Mouse (Mus musculus) hindbrain, embryonic 12.5 days (tissue): ENCODE results near the gene Zfp719. TPM values are rescaled to one million over a fixed set of nuclear protein-coding genes. Genes with fewer than 3 reads are reported as not detected.

Experiments
- ATAC-seq: fragments of 200-750 bp; cut with Nextera tagmentation; 2 replicates; pipeline ENCODE4 v1.8.0; 2017; ENCODE audit warnings: moderate TSS enrichment; ENCODE audit not compliant: low FRiP score
- H3K27ac ChIP-seq: fragments of 300-500 bp; sonication (generic); 2 replicates; pipeline ENCODE4 v1.5.1; 2016; ENCODE audit warnings: mild to moderate bottlenecking
- H3K27me3 ChIP-seq: fragments of 300-500 bp; sonication (generic); 2 replicates; pipeline ENCODE4 v1.6.1; 2016; ENCODE audit warnings: mild to moderate bottlenecking
- H3K36me3 ChIP-seq: fragments of 300-500 bp; sonication (generic); 2 replicates; pipeline ENCODE4 v1.6.1; 2016; ENCODE audit warnings: mild to moderate bottlenecking
- H3K4me1 ChIP-seq: fragments of 300-500 bp; sonication (generic); 2 replicates; pipeline ENCODE4 v1.6.1; 2016
- H3K4me2 ChIP-seq: fragments of 300-500 bp; sonication (generic); replicated peaks from 2 replicates; pipeline ENCODE4 v1.6.1; 2016; ENCODE audit warnings: mild to moderate bottlenecking
- H3K4me3 ChIP-seq: fragments of 300-500 bp; sonication (generic); 2 replicates; pipeline ENCODE4 v1.5.1; 2016; ENCODE audit warnings: mild to moderate bottlenecking
- H3K9ac ChIP-seq: fragments of 300-500 bp; sonication (generic); 2 replicates; pipeline ENCODE4 v1.6.1; 2016; ENCODE audit warnings: mild to moderate bottlenecking, moderate library complexity
- H3K9me3 ChIP-seq: fragments of 300-500 bp; sonication (generic); replicated peaks from 2 replicates; pipeline ENCODE4 v1.6.1; 2016; ENCODE audit warnings: mild to moderate bottlenecking
- WGBS: fragments of 180-500 bp; shearing (Covaris S2); methylation state at CpG from one replicate; pipeline ENCODE4 v1.1.7; 2016; 5-methylcytosine and 5-hydroxymethylcytosine counted together
- polyA plus RNA-seq: library from polyadenylated mRNA; unstranded; fragments of >200 nt; fragmentation: Nextera tagmentation; extraction: Ambion mirVana; gene quantifications from 2 replicates; pipeline ENCODE4 v1.2.1, GENCODE M21; 2016

Gene Zfp719
- 17.2 and 17.6 TPM in 2 replicates for polyA plus RNA-seq

DNA sequence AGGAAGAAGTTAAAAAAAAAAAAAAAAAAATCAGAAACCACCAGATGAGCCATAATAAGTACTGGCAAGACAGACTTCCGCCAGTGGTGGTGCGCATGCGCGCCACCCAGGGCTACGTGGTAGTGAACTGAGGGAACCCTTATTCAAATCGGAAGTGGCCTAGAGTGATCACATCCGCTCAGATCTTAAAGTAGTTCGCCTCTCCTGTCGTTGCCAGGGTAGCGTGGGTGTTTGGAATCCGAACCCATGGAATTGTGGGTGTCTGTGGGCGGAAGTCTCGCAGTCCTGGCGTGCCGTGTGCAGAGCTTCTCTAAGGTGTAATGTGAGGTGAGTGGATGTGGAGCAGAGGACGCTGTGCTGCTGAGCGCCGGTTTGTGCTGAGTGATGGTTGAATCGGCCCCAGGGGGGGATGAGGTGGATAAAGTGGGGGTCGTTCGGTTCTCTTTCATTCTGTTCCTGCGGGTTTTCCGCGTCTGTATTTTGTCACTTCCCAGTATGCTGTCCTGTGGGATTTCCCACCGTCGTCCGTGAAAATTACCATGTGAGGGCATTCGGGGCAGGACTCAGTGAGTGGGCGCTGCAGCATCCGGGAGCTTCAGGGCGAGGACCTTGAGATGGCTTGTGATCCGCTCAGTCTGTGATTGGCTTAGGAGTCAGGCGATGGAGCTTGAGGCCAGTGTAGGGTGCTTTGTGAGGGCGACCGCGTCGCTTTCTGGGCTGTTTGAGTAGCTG is at the start of gene Zfp719:
TSS of gene Zfp719 (plus strand) at position 171 of the 732 bp plus-strand sequence.
- H3K4me2 ChIP-seq, result peak within 1 kb of the TSS; percentile 76
- ATAC-seq, result peak; percentile 97
- no peaks in the 10 kb centered on the region for H3K9me3 ChIP-seq
- peak within 1 kb of the TSS; percentile 60 for H3K4me3 ChIP-seq
- H3K4me1 ChIP-seq, result peaks cover 22% of the 10 kb centered on the region
- H3K9ac ChIP-seq, result peak within 1 kb of the TSS; percentile 81
- peaks cover 16% of the 10 kb centered on the region for H3K36me3 ChIP-seq
- no peaks in the 10 kb centered on the region for H3K27me3 ChIP-seq
- H3K27ac ChIP-seq, result peak within 1 kb of the TSS; percentile 88
- WGBS, result under 1% methylated on average over 37 of the region's 37 CpGs

DNA sequence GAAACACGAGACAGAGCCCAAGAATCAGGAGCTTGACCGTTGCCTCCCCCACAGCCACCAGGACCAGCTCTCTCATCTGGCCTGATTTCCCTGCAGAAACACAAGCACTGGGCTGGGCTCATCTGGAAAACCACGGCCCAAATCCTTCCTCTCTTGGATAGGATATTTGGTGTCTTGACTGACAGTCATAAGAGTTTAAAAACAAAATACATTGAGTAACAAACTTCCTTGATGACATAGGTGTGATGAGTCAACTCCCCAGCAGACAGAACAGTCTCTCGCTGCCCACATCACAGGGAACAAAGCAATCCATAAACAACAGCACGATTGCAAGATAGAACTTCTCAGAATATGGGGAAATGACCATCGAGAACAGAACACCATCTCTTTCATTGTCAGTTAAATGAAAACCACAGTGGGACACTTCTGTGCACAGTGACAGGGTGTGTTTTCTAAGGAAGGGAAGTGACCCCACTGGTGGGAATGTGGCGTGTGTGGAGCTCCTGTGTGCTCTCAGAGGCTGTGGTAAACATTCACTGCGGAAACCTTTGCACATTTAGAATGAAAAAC is 49.1 kb upstream of the Zfp719 start:
- no peaks in the 10 kb centered on the region for H3K9me3 ChIP-seq
- no peak overlapping the region for H3K9ac ChIP-seq
- no peaks in the 10 kb centered on the region for H3K27me3 ChIP-seq
- no peak overlapping the region for H3K27ac ChIP-seq
- no peak overlapping the region for H3K4me3 ChIP-seq
- WGBS, result 67% methylated on average over 8 of the region's 8 CpGs
- no peaks in the 10 kb centered on the region for H3K36me3 ChIP-seq
- no peak for ATAC-seq
- H3K4me1 ChIP-seq, result no peaks in the 10 kb centered on the region
- H3K4me2 ChIP-seq, result no peak overlapping the region

DNA sequence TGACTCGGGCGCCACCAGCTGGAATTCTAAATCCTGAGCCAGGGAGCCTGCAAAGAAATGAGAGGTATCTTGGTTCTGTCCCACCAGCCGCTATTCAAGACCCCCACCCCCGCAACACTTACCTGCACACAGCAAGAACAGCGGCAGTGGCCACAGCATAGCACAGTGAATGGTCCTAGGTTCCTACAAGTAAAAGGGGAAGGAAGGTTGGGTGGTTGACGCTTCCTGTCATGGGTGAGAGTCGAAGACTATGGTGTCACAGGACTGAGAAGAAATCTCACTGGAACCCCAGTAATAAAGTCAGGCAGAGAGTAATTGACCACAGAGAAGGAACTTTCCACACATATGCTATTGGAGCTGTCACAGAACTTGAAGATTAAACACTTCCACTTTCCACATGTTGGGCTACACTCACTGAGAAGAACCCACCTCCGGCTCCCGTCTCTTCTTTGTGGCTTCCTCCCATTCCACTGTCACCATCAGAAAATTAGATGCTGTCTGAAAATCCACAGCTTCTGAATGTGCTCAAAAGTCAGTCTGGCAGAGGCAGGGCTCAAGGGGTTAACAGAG is 46.4 kb upstream of the Zfp719 start:
- no peak overlapping the region for H3K9ac ChIP-seq
- no peaks in the 10 kb centered on the region for H3K36me3 ChIP-seq
- H3K9me3 ChIP-seq, result no peaks in the 10 kb centered on the region
- no peaks in the 10 kb centered on the region for H3K4me1 ChIP-seq
- WGBS, result 87% methylated on average over 9 of the region's 9 CpGs
- H3K4me3 ChIP-seq, result no peak overlapping the region
- ATAC-seq, result no peak
- no peak overlapping the region for H3K4me2 ChIP-seq
- H3K27ac ChIP-seq, result no peak overlapping the region
- no peaks in the 10 kb centered on the region for H3K27me3 ChIP-seq

DNA sequence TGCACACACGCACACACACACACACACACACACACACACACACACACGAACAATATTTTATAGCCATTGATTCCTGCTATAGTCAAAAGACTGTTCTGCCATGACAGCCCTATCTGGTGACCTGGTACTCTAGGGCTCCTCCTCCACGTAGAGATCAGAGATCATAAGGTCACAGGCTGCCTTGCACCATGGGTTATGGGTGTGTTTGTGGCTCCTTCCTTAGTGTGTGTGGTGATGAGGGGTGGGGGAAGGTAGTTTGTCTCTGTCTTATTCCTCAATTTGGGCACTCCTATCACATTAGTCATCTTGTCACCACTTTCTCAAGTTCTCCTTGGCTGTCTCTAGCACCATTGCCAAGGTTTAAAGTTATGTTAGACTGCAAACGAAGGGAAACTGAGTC is 40.9 kb upstream of the Zfp719 start:
- H3K4me2 ChIP-seq, result no peak overlapping the region
- no peak overlapping the region for H3K27ac ChIP-seq
- H3K9me3 ChIP-seq, result no peaks in the 10 kb centered on the region
- 71% methylated on average over 4 of the region's 4 CpGs for WGBS
- H3K4me1 ChIP-seq, result no peaks in the 10 kb centered on the region
- H3K4me3 ChIP-seq, result no peak overlapping the region
- H3K36me3 ChIP-seq, result no peaks in the 10 kb centered on the region
- no peaks in the 10 kb centered on the region for H3K27me3 ChIP-seq
- H3K9ac ChIP-seq, result no peak overlapping the region
- no peak for ATAC-seq

DNA sequence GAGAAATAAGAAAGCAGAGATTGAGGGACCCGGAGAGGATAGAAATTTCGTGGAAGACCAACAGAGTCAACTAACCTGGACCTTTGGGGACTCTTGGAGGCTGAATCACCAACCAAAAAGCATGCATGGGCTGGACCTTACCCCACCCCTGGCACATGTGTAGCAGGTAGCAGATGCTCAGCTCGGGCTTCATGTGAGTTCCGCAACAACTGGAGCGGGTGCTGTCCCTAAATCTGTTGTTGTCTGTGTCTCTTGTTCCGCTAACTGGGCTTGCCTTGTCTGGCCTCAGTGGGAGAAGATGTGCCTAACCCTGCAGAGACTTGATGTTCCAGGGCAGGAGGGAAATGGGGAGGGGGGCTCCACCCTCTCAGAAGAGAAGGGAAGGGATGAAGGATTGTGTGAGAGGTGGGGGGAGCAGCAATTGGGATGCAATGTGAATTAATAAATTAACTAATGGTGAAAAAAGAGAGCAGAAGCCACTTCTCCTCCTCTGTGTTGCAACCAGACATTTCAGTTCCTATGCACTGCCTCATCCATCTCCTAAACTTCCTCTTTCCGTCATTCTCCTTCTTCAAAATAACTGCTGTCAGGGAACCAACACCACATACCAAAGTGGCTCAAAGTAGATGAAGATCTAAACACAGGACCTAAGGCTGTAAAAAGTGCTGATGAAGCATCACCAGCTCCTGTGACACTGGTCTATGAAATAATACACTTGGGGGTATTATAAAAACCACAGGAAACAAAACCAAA is 35.0 kb upstream of the Zfp719 start, which contains the start of gene Cd33:
TSS of gene Cd33 (minus strand) at position 204 of the 753 bp plus-strand sequence.
- 85% methylated on average over 7 of the region's 7 CpGs for WGBS
- H3K9me3 ChIP-seq, result no peaks in the 10 kb centered on the region
- no peaks in the 10 kb centered on the region for H3K27me3 ChIP-seq
- H3K4me2 ChIP-seq, result no peak within 1 kb of the TSS
- no peaks in the 10 kb centered on the region for H3K36me3 ChIP-seq
- H3K4me1 ChIP-seq, result no peaks in the 10 kb centered on the region
- H3K4me3 ChIP-seq, result no peak within 1 kb of the TSS
- H3K9ac ChIP-seq, result no peak within 1 kb of the TSS
- ATAC-seq, result no peak
- no peak within 1 kb of the TSS for H3K27ac ChIP-seq

DNA sequence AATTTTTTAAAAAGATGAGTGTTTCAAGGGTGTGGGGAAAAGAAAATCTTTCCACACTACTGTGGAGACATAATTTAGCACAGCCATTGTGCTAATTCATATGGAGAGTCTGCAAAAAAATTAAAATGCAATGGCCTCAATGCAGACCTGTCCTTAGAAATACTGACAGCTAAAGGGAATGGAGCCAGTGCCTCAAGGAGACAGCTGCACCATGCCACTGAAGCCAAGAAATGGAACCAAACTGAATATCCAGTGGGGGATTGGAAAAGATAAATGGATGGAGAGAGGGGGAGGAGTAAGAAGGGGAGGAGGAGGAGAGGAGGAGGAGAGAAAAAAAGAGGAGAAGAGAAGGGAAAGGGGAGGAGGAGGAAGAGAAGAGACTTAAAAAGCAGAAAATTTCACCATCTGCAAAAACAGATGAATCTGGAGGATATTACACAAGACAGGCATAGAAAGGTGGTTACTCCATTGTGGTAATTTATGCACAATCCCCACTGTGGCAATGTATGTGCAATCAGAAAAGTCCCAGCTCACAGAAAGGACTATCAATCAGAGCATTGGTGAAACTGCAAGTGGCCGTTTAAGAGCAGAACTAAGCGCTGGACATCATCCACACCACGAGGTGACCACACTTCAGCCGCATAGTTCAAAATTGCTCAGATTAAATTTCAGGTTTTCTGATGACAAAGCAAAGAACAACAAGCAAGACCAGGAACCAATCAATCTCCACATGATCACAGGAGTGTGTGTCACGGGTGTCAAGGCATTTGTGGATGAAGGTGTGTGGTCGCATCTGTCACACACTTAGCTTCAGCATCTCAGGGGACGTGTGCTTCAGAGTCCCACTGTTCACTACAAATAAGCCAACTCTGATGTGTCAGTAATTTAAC is 33.5 kb upstream of the Zfp719 start:
- no peak for ATAC-seq
- no peaks in the 10 kb centered on the region for H3K4me1 ChIP-seq
- WGBS, result 61% methylated on average over 7 of the region's 7 CpGs
- H3K9ac ChIP-seq, result no peak overlapping the region
- H3K27ac ChIP-seq, result no peak overlapping the region
- no peaks in the 10 kb centered on the region for H3K27me3 ChIP-seq
- H3K9me3 ChIP-seq, result no peaks in the 10 kb centered on the region
- no peak overlapping the region for H3K4me3 ChIP-seq
- H3K36me3 ChIP-seq, result no peaks in the 10 kb centered on the region
- H3K4me2 ChIP-seq, result no peak overlapping the region

DNA sequence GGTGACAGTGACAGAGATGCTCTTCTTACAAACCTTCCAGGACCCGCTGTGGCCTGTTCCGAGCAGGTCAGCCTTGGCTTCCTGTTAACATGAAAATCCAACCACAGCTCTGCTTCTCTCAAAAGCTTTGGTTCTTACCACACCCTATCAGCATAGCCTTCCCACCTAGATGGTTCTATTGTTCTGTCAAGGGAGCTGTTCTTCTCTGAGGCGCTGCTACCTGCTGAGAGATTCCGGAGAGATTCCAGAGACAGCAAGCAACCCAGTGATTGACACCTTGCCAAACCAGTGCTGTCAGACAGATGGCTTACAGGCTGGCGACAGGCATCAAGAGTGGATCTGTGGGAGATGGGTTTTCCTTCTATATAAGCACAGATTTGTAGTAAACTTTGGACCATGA is 31.7 kb upstream of the Zfp719 start:
- Histone ChIP-seq H3K4me3 (no peak overlapping the region), H3K4me1 (no peaks in the 10 kb centered on the region), H3K27me3 (no peaks in the 10 kb centered on the region), H3K36me3 (no peaks in the 10 kb centered on the region), H3K27ac (no peak overlapping the region), H3K4me2 (no peak overlapping the region), H3K9me3 (no peaks in the 10 kb centered on the region), H3K9ac (no peak overlapping the region)
- no peak for ATAC-seq
- WGBS, result 39% methylated on average over 5 of the region's 5 CpGs

DNA sequence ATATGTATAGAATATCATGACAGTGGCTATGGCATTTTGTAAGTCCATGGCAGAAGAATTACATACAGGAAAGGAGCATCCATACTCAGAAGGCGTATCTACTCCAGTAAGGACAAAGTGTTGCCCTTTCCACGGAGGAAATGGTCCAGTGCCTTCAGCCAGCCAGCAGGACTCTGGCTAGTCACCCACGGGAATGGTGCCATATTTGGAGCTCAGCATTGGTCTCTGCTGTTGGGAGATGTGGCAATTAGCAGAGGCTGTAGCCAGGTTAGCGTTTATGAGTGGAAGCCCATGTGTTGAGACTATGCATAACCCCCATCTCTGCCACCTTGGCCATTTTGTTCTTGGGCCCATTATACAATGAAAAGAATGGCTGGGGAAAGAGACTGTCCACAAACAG is 31.2 kb upstream of the Zfp719 start:
- Histone ChIP-seq H3K36me3 (no peaks in the 10 kb centered on the region), H3K9ac (no peak overlapping the region), H3K4me3 (no peak overlapping the region), H3K4me2 (no peak overlapping the region), H3K9me3 (no peaks in the 10 kb centered on the region), H3K27ac (no peak overlapping the region), H3K27me3 (no peaks in the 10 kb centered on the region), H3K4me1 (no peaks in the 10 kb centered on the region)
- 75% methylated on average over 4 of the region's 4 CpGs for WGBS
- no peak for ATAC-seq

GRCm38 (mm10) chr7:43553153-43553552 is 26.3 kb upstream of the Zfp719 start:
- no peaks in the 10 kb centered on the region for H3K9me3 ChIP-seq
- no peak overlapping the region for H3K27ac ChIP-seq
- H3K9ac ChIP-seq, result no peak overlapping the region
- no peak for ATAC-seq
- H3K4me2 ChIP-seq, result no peak overlapping the region
- H3K4me3 ChIP-seq, result no peak overlapping the region
- H3K4me1 ChIP-seq, result no peaks in the 10 kb centered on the region
- H3K27me3 ChIP-seq, result no peaks in the 10 kb centered on the region
- 83% methylated on average over 4 of the region's 4 CpGs for WGBS
- H3K36me3 ChIP-seq, result no peaks in the 10 kb centered on the region

GRCm38 (mm10) chr7:43554550-43554949 is 24.9 kb upstream of the Zfp719 start:
- no peaks in the 10 kb centered on the region for H3K9me3 ChIP-seq
- 52% methylated on average over 3 of the region's 3 CpGs for WGBS
- no peak overlapping the region for H3K27ac ChIP-seq
- no peaks in the 10 kb centered on the region for H3K4me1 ChIP-seq
- H3K27me3 ChIP-seq, result no peaks in the 10 kb centered on the region
- no peak overlapping the region for H3K4me2 ChIP-seq
- no peak overlapping the region for H3K9ac ChIP-seq
- ATAC-seq, result no peak
- H3K4me3 ChIP-seq, result no peak overlapping the region
- no peaks in the 10 kb centered on the region for H3K36me3 ChIP-seq

DNA sequence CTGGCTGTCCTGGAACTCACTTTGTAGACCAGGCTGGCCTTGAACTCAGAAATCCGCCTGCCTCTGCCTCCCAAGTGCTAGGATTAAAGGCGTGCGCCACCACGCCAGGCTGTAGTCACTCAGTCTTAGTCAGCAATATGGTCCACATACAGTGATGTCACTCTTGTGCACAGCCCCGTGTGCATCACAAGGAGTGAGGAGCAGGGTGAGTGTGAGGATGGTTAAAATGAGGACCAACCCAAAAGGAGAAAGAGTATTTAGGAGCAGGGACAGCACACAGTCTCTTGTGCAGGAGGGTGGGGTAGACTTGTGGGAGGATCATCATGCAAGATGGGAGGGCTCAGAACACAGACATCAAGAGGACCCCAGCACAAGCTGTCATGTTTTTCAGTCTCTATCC is 24.1 kb upstream of the Zfp719 start:
- Histone ChIP-seq H3K4me1 (no peaks in the 10 kb centered on the region), H3K4me2 (no peak overlapping the region), H3K9ac (no peak overlapping the region), H3K36me3 (no peaks in the 10 kb centered on the region), H3K9me3 (no peaks in the 10 kb centered on the region), H3K4me3 (no peak overlapping the region), H3K27ac (no peak overlapping the region), H3K27me3 (no peaks in the 10 kb centered on the region)
- no peak for ATAC-seq
- WGBS, result 89% methylated on average over 5 of the region's 5 CpGs
